Comparison of ENCODE assay signal across 8 mouse cellular contexts in genomic region chr17:56010255-56010654, GRCm38 (mm10). TPM values are rescaled to one million over a fixed set of nuclear protein-coding genes. Genes with fewer than 3 reads are reported as not detected.
A peak's percentile ranks its signal among the peaks of the same experiment; 100 is the strongest.
DNase-seq lines count a peak whose midpoint lies in the region; ATAC-seq lines count a peak whose summit lies in the region.

No protein-coding gene starts in this region.

- no peak overlapping the region for H3K27ac ChIP-seq in lung, embryonic 16.5 days (ENCODE audit: low read length)
- H3K27ac ChIP-seq in limb, embryonic 13.5 days = no peak overlapping the region
- H3K27ac ChIP-seq in stomach, embryonic 14.5 days (ENCODE audit: low read length) = no peak overlapping the region

- ATAC-seq in lung, embryonic 16.5 days (ENCODE audit: low read depth) = no peak
- no peak for ATAC-seq in limb, embryonic 13.5 days (ENCODE audit: low FRiP score, low read depth)
- ATAC-seq in stomach, embryonic 14.5 days (ENCODE audit: insufficient number of reproducible peaks, insufficient read depth, low FRiP score, low read depth) = no peak

- peaks cover 16% of the 10 kb centered on the region for H3K4me1 ChIP-seq in lung, embryonic 16.5 days (replicated peaks; ENCODE audit: control insufficient read depth, insufficient read depth, low read length)
- peaks cover 24% of the 10 kb centered on the region for H3K4me1 ChIP-seq in limb, embryonic 13.5 days
- peaks cover 11% of the 10 kb centered on the region for H3K4me1 ChIP-seq in stomach, embryonic 14.5 days (ENCODE audit: control insufficient read depth, insufficient read depth, low read length)

- H3K4me2 ChIP-seq in lung, embryonic 16.5 days (ENCODE audit: low read depth, low read length) = peak overlapping the region; percentile 99
- peak overlapping the region; percentile 99 for H3K4me2 ChIP-seq in limb, embryonic 13.5 days (replicated peaks)
- H3K4me2 ChIP-seq in stomach, embryonic 14.5 days (replicated peaks; ENCODE audit: low read depth, low read length) = peak overlapping the region; percentile 89

- 49% methylated on average over 14 of the region's 14 CpGs for WGBS in lung, embryonic 16.5 days
- WGBS in limb, embryonic 13.5 days = 65% methylated on average over 14 of the region's 14 CpGs
- 65% methylated on average over 14 of the region's 14 CpGs for WGBS in stomach, embryonic 14.5 days

- H3K9me3 ChIP-seq in lung, embryonic 16.5 days (ENCODE audit: control insufficient read depth, low read length) = peaks cover 2% of the 10 kb centered on the region; the same call in 1 of the 2 replicates
- no peaks in the 10 kb centered on the region for H3K9me3 ChIP-seq in limb, embryonic 13.5 days
- H3K9me3 ChIP-seq in stomach, embryonic 14.5 days (ENCODE audit: control insufficient read depth, low read depth, low read length) = no peaks in the 10 kb centered on the region

- peak overlapping the region; percentile 82 for H3K9ac ChIP-seq in lung, embryonic 16.5 days (ENCODE audit: low read length)
- H3K9ac ChIP-seq in limb, embryonic 13.5 days = peak overlapping the region; percentile 86
- H3K9ac ChIP-seq in stomach, embryonic 14.5 days (replicated peaks; ENCODE audit: low read depth, low read length) = peak overlapping the region; percentile 67

- peaks cover 26% of the 10 kb centered on the region for H3K36me3 ChIP-seq in lung, embryonic 16.5 days (ENCODE audit: control insufficient read depth, insufficient read depth, low read length)
- peaks cover 43% of the 10 kb centered on the region for H3K36me3 ChIP-seq in limb, embryonic 13.5 days
- H3K36me3 ChIP-seq in stomach, embryonic 14.5 days (ENCODE audit: control insufficient read depth, insufficient read depth, low read length) = peaks cover 25% of the 10 kb centered on the region

- DNase-seq in adrenal gland, adult 8-10 months = peak; percentile 15
- no peak for DNase-seq in adrenal gland, postnatal 36 days
- no peak for DNase-seq in lung, postnatal 4 days
- no peak for DNase-seq in testis, postnatal 14 days (ENCODE audit: low spot score)
- DNase-seq in Muller cell, postnatal 12 days (ENCODE audit: inconsistent ontology term) = no peak

- H3K4me3 ChIP-seq in lung, embryonic 16.5 days (ENCODE audit: low read length) = peak overlapping the region; percentile 84
- H3K4me3 ChIP-seq in limb, embryonic 13.5 days = peak overlapping the region; percentile 84
- peak overlapping the region; percentile 70; the same call in 1 of the 2 replicates for H3K4me3 ChIP-seq in stomach, embryonic 14.5 days (ENCODE audit: low read depth, low read length)

- H3K27me3 ChIP-seq in lung, embryonic 16.5 days (ENCODE audit: control insufficient read depth, insufficient read depth, low read depth, low read length) = no peaks in the 10 kb centered on the region
- peaks cover 2% of the 10 kb centered on the region; the same call in 1 of the 2 replicates for H3K27me3 ChIP-seq in limb, embryonic 13.5 days
- no peaks in the 10 kb centered on the region for H3K27me3 ChIP-seq in stomach, embryonic 14.5 days (ENCODE audit: control insufficient read depth, insufficient read depth, low read length)

RNA-seq across cellular contexts. Expression of gene Mpnd, which starts 4.7 kb away (rescaled TPM):
- total RNA-seq in adrenal gland, adult 8-10 months (2022) = 100 to 1,000 TPM; 101 to 119 (median 110) TPM
- total RNA-seq in adrenal gland, postnatal 36 days (2021) = 100 to 1,000 TPM in 1 of 2 experiments, 10 to 100 TPM in 1; 79.6 to 104 TPM
- polyA plus RNA-seq in lung, embryonic 16.5 days (2015; fragmentation: Nextera tagmentation; extraction: Ambion mirVana) = 80.1 and 86.2 TPM in 2 replicates
- 108 and 109 TPM in 2 replicates for polyA plus RNA-seq in limb, embryonic 13.5 days (2015; fragmentation: Nextera tagmentation; extraction: Ambion mirVana)
- polyA plus RNA-seq in stomach, embryonic 14.5 days (2014; fragmentation: Nextera tagmentation; extraction: Ambion mirVana) = 97.9 and 102 TPM in 2 replicates

RNA-seq across cellular contexts. Expression of gene Stap2, which starts 4.9 kb away (rescaled TPM):
- total RNA-seq in adrenal gland, adult 8-10 months (2022) = 1 to 10 TPM; 4.8 to 9.3 (median 6.8) TPM
- 1 to 10 TPM; 5.1 to 7.6 TPM for total RNA-seq in adrenal gland, postnatal 36 days (2021)
- 25.4 and 27.9 TPM in 2 replicates for polyA plus RNA-seq in lung, embryonic 16.5 days (2015; fragmentation: Nextera tagmentation; extraction: Ambion mirVana)
- 8.1 and 9.2 TPM in 2 replicates for polyA plus RNA-seq in limb, embryonic 13.5 days (2015; fragmentation: Nextera tagmentation; extraction: Ambion mirVana)
- 19.7 and 23.8 TPM in 2 replicates for polyA plus RNA-seq in stomach, embryonic 14.5 days (2014; fragmentation: Nextera tagmentation; extraction: Ambion mirVana)

RNA-seq across cellular contexts. Expression of gene Fsd1, which starts 23.9 kb away (rescaled TPM):
- total RNA-seq in adrenal gland, adult 8-10 months (2022) = 1 to 10 TPM in 3 of 4 experiments, under 1 TPM in 1; 0.87 to 3.4 (median 2.9) TPM
- total RNA-seq in adrenal gland, postnatal 36 days (2021) = 1 to 10 TPM; 1.1 to 1.3 TPM
- 4.5 and 6.8 TPM in 2 replicates for polyA plus RNA-seq in lung, embryonic 16.5 days (2015; fragmentation: Nextera tagmentation; extraction: Ambion mirVana)
- polyA plus RNA-seq in limb, embryonic 13.5 days (2015; fragmentation: Nextera tagmentation; extraction: Ambion mirVana) = 36.4 and 39.2 TPM in 2 replicates
- polyA plus RNA-seq in stomach, embryonic 14.5 days (2014; fragmentation: Nextera tagmentation; extraction: Ambion mirVana) = 13.7 and 17.6 TPM in 2 replicates

RNA-seq across cellular contexts. Expression of gene Sh3gl1, which starts 26.2 kb away (rescaled TPM):
- total RNA-seq in adrenal gland, adult 8-10 months (2022) = 10 to 100 TPM; 44.3 to 52.5 (median 49.9) TPM
- total RNA-seq in adrenal gland, postnatal 36 days (2021) = 10 to 100 TPM; 49.0 to 49.7 TPM
- polyA plus RNA-seq in lung, embryonic 16.5 days (2015; fragmentation: Nextera tagmentation; extraction: Ambion mirVana) = 158 and 166 TPM in 2 replicates
- polyA plus RNA-seq in limb, embryonic 13.5 days (2015; fragmentation: Nextera tagmentation; extraction: Ambion mirVana) = 190 and 200 TPM in 2 replicates
- 127 and 136 TPM in 2 replicates for polyA plus RNA-seq in stomach, embryonic 14.5 days (2014; fragmentation: Nextera tagmentation; extraction: Ambion mirVana)

RNA-seq across cellular contexts. Expression of gene Chaf1a, which starts 30.0 kb away (rescaled TPM):
- total RNA-seq in adrenal gland, adult 8-10 months (2022) = 1 to 10 TPM; 3.8 to 6.0 (median 4.3) TPM
- 1 to 10 TPM; 3.5 to 4.7 TPM for total RNA-seq in adrenal gland, postnatal 36 days (2021)
- polyA plus RNA-seq in lung, embryonic 16.5 days (2015; fragmentation: Nextera tagmentation; extraction: Ambion mirVana) = 23.8 and 24.0 TPM in 2 replicates
- polyA plus RNA-seq in limb, embryonic 13.5 days (2015; fragmentation: Nextera tagmentation; extraction: Ambion mirVana) = 27.4 and 29.0 TPM in 2 replicates
- polyA plus RNA-seq in stomach, embryonic 14.5 days (2014; fragmentation: Nextera tagmentation; extraction: Ambion mirVana) = 19.2 and 19.6 TPM in 2 replicates
